Mouse (Mus musculus) limb, embryonic 15.5 days (tissue): Measurements from ENCODE around the gene Upf2. TPM values are rescaled to one million over a fixed set of nuclear protein-coding genes. Genes with fewer than 3 reads are reported as not detected.

Experiments used
- ATAC-seq: fragments of 200-750 bp; cut with Nextera tagmentation; 2 replicates; pipeline ENCODE4 v1.8.0; 2017; ENCODE audit warnings: low read depth, moderate TSS enrichment; ENCODE audit not compliant: insufficient number of reproducible peaks, low FRiP score, low TSS enrichment
- H3K27ac ChIP-seq: fragments of 300-500 bp; sonication (generic); 2 replicates; pipeline ENCODE4 v1.5.1; 2015; ENCODE audit warnings: moderate library complexity, mild to moderate bottlenecking, inconsistent platforms
- H3K27me3 ChIP-seq: fragments of 300-500 bp; sonication (generic); 2 replicates; pipeline ENCODE4 v1.6.1; 2015; ENCODE audit warnings: inconsistent platforms
- H3K36me3 ChIP-seq: fragments of 300-500 bp; sonication (generic); 2 replicates; pipeline ENCODE4 v1.6.1; 2015; ENCODE audit warnings: inconsistent platforms
- H3K4me1 ChIP-seq: fragments of 300-500 bp; sonication (generic); 2 replicates; pipeline ENCODE4 v1.6.1; 2015; ENCODE audit warnings: inconsistent platforms
- H3K4me2 ChIP-seq: fragments of 300-500 bp; sonication (generic); 2 replicates; pipeline ENCODE4 v1.6.1; 2015; ENCODE audit warnings: mild to moderate bottlenecking, inconsistent platforms
- H3K4me3 ChIP-seq: fragments of 300-500 bp; sonication (generic); 2 replicates; pipeline ENCODE4 v1.5.1; 2015; ENCODE audit warnings: mild to moderate bottlenecking, inconsistent platforms
- H3K9ac ChIP-seq: fragments of 300-500 bp; sonication (generic); 2 replicates; pipeline ENCODE4 v1.6.1; 2015; ENCODE audit warnings: inconsistent platforms
- H3K9me3 ChIP-seq: fragments of 300-500 bp; sonication (generic); 2 replicates; pipeline ENCODE4 v1.6.1; 2016; ENCODE audit warnings: inconsistent platforms
- WGBS: fragments of 180-500 bp; shearing (Covaris S2); methylation state at CpG from one replicate; pipeline ENCODE4 v1.1.7; 2015; 5-methylcytosine and 5-hydroxymethylcytosine counted together
- polyA plus RNA-seq: library from polyadenylated mRNA; unstranded; fragments of >200 nt; fragmentation: Nextera tagmentation; extraction: Ambion mirVana; gene quantifications from 2 replicates; pipeline ENCODE4 v1.2.1, GENCODE M21; 2015

Upf2 gene
- polyA plus RNA-seq, 1 experiment from 2014 or later: 10.1 TPM

- no peak overlapping the region for H3K4me3 ChIP-seq
- WGBS: 66% methylated on average over 7 of the region's 7 CpGs
- no peak for ATAC-seq
- H3K36me3 ChIP-seq: peaks cover 48% of the 10 kb centered on the region
- H3K27me3 ChIP-seq: no peaks in the 10 kb centered on the region
- no peaks in the 10 kb centered on the region for H3K4me1 ChIP-seq
- H3K9ac ChIP-seq: no peak overlapping the region
- no peak overlapping the region for H3K4me2 ChIP-seq
- no peaks in the 10 kb centered on the region; the same call in 1 of the 2 replicates for H3K9me3 ChIP-seq
- H3K27ac ChIP-seq: no peak overlapping the region
These were observed 95.5 kb downstream of the Upf2 start for GRCm38 (mm10) chr2:6046796-6047195.

GRCm38 (mm10) chr2:6048570-6048969 lies 97.3 kb downstream of the Upf2 start:
- Histone ChIP-seq H3K36me3 (peaks cover 57% of the 10 kb centered on the region), H3K4me2 (no peak overlapping the region), H3K27me3 (no peaks in the 10 kb centered on the region), H3K9ac (no peak overlapping the region), H3K4me3 (no peak overlapping the region), H3K27ac (no peak overlapping the region), H3K4me1 (no peaks in the 10 kb centered on the region), H3K9me3 (no peaks in the 10 kb centered on the region; the same call in 1 of the 2 replicates)
- 82% methylated on average over 4 of the region's 4 CpGs for whole genome bisulfite sequencing
- ATAC-seq: no peak

DNA sequence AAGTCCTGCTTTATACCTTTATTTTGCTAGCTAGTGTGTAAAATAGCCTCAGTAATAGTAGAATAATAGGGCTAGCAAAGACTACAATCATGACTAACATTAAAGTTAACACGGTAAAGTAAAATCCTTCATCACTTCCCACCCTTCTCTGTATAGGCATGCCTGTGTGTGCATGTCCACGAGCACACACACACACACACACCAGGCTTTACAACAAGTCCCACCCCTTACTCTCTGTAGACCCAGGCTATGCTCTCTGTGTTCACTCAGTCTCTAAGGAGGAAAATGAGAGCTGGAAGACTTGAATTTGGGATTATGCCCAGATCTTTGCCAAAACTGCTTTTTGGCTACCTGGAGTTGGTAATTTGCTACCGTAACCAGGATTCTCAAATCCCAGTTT lies 97.7 kb downstream of the Upf2 start:
- H3K27me3 ChIP-seq: no peaks in the 10 kb centered on the region
- H3K27ac ChIP-seq: no peak overlapping the region
- no peaks in the 10 kb centered on the region for H3K4me1 ChIP-seq
- no peak for ATAC-seq
- no peaks in the 10 kb centered on the region; the same call in 1 of the 2 replicates for H3K9me3 ChIP-seq
- 85% methylated on average over 3 of the region's 3 CpGs for WGBS
- H3K9ac ChIP-seq: no peak overlapping the region
- H3K4me3 ChIP-seq: no peak overlapping the region
- no peak overlapping the region for H3K4me2 ChIP-seq
- peaks cover 54% of the 10 kb centered on the region for H3K36me3 ChIP-seq

DNA sequence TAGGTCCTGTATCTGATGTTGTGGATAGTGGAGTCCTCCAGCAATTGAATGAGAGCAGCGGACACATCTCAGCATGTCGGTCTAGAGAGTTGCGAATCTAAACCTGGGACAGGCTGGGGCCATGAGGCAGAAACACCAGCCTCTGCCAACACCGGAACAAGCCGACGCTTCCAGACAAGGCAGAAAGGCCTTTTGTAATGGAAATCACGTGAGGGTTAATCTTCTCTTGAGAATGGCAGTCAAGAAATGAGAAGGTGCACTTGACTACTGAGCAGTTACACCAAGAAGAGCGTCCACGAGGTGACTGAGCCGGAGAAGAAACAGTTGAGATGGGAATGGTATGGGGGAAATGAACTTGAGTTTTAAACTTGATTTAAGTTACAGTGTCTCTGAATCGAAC lies 104.2 kb downstream of the Upf2 start:
- Histone ChIP-seq H3K9ac (no peak overlapping the region), H3K4me2 (no peak overlapping the region), H3K4me1 (no peaks in the 10 kb centered on the region), H3K9me3 (no peaks in the 10 kb centered on the region), H3K27ac (no peak overlapping the region), H3K4me3 (no peak overlapping the region), H3K27me3 (no peaks in the 10 kb centered on the region), H3K36me3 (peaks cover 51% of the 10 kb centered on the region)
- ATAC-seq: no peak
- 93% methylated on average over 11 of the region's 11 CpGs for WGBS

- H3K9me3 ChIP-seq: no peaks in the 10 kb centered on the region
- no peaks in the 10 kb centered on the region for H3K4me1 ChIP-seq
- peaks cover 41% of the 10 kb centered on the region for H3K36me3 ChIP-seq
- no peaks in the 10 kb centered on the region for H3K27me3 ChIP-seq
- H3K4me3 ChIP-seq: no peak overlapping the region
- no peak overlapping the region for H3K27ac ChIP-seq
- no peak overlapping the region for H3K9ac ChIP-seq
- 94% methylated on average over 3 of the region's 3 CpGs for WGBS
- H3K4me2 ChIP-seq: no peak overlapping the region
- no peak for ATAC-seq
These were observed 105.2 kb downstream of the Upf2 start for GRCm38 (mm10) chr2:6056518-6056917.

GRCm38 (mm10) chr2:6059291-6059690 lies 108.0 kb downstream of the Upf2 start:
- Histone ChIP-seq H3K9ac (no peak overlapping the region), H3K4me3 (no peak overlapping the region), H3K36me3 (peaks cover 24% of the 10 kb centered on the region), H3K4me2 (no peak overlapping the region), H3K27me3 (no peaks in the 10 kb centered on the region), H3K4me1 (no peaks in the 10 kb centered on the region), H3K27ac (no peak overlapping the region), H3K9me3 (no peaks in the 10 kb centered on the region)
- no peak for ATAC-seq
- WGBS: 81% methylated on average over 2 of the region's 2 CpGs

- no peak overlapping the region for H3K9ac ChIP-seq
- no peaks in the 10 kb centered on the region for H3K9me3 ChIP-seq
- no peak overlapping the region for H3K4me2 ChIP-seq
- H3K27ac ChIP-seq: no peak overlapping the region
- H3K36me3 ChIP-seq: peaks cover 14% of the 10 kb centered on the region
- no peaks in the 10 kb centered on the region for H3K4me1 ChIP-seq
- no peak for ATAC-seq
- H3K4me3 ChIP-seq: no peak overlapping the region
- 77% methylated on average over 10 of the region's 10 CpGs for WGBS
- H3K27me3 ChIP-seq: no peaks in the 10 kb centered on the region
These were observed 109.0 kb downstream of the Upf2 start for GRCm38 (mm10) chr2:6060071-6060804.

DNA sequence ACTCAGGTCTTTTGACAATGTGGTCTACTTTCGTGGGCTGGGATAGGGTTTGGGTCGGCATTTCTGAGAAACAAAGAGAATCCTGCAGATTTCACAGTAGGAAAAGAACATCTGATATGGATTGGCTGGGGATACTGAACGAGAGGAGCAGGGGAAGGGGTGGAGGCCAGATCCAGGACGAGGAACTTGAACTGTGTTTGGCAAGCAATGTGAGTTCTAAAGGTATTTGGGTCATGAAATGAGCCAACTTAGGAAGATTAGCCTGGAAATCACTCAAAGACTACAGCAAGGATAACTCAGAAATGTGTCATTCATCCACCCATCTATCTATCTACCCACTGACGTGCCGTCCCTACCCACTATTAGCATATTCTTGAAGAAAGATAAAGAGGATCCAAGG lies 116.1 kb downstream of the Upf2 start:
- H3K4me1 ChIP-seq: peaks cover 2% of the 10 kb centered on the region
- WGBS: 85% methylated on average over 6 of the region's 6 CpGs
- no peak overlapping the region for H3K4me3 ChIP-seq
- H3K36me3 ChIP-seq: no peaks in the 10 kb centered on the region
- no peak overlapping the region for H3K4me2 ChIP-seq
- no peak for ATAC-seq
- no peak overlapping the region for H3K9ac ChIP-seq
- H3K27me3 ChIP-seq: no peaks in the 10 kb centered on the region
- H3K27ac ChIP-seq: no peak overlapping the region
- no peaks in the 10 kb centered on the region for H3K9me3 ChIP-seq

DNA sequence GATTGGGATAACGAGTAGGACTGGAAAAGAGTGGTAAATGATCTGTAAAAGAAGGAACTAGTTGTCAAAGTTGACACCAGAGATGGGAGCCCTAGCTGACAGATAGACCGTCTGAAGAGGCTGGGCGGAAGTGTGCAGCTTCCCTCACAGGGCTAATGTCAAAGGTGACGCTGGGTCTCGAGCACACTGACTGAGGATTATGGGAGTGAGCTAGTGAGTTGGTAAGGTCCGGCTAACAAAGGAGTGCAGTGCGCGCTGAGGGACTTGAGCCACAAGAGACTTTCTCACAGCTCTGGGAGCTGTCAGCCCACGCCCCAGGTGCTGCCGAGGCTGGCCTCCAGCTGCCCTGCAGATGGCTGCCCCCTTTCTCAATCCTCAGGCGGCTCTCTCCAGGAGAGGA lies 119.7 kb downstream of the Upf2 start:
- H3K4me2 ChIP-seq: no peak overlapping the region
- H3K4me3 ChIP-seq: no peak overlapping the region
- ATAC-seq: no peak
- no peak overlapping the region for H3K27ac ChIP-seq
- H3K27me3 ChIP-seq: no peaks in the 10 kb centered on the region
- peaks cover 10% of the 10 kb centered on the region for H3K4me1 ChIP-seq
- no peaks in the 10 kb centered on the region for H3K9me3 ChIP-seq
- H3K9ac ChIP-seq: no peak overlapping the region
- WGBS: 45% methylated on average over 11 of the region's 11 CpGs
- no peaks in the 10 kb centered on the region for H3K36me3 ChIP-seq

- H3K27ac ChIP-seq: no peak overlapping the region
- H3K4me1 ChIP-seq: peaks cover 10% of the 10 kb centered on the region
- no peaks in the 10 kb centered on the region for H3K27me3 ChIP-seq
- 59% methylated on average over 11 of the region's 11 CpGs for WGBS
- no peak overlapping the region for H3K9ac ChIP-seq
- no peaks in the 10 kb centered on the region for H3K36me3 ChIP-seq
- H3K9me3 ChIP-seq: no peaks in the 10 kb centered on the region
- no peak overlapping the region for H3K4me3 ChIP-seq
- H3K4me2 ChIP-seq: no peak overlapping the region
- ATAC-seq: no peak
These were observed 120.5 kb downstream of the Upf2 start for GRCm38 (mm10) chr2:6071598-6072440.

- no peaks in the 10 kb centered on the region for H3K27me3 ChIP-seq
- no peak for ATAC-seq
- H3K4me1 ChIP-seq: peaks cover 10% of the 10 kb centered on the region
- no peak overlapping the region for H3K9ac ChIP-seq
- no peak overlapping the region for H3K4me2 ChIP-seq
- 61% methylated on average over 7 of the region's 7 CpGs for WGBS
- H3K27ac ChIP-seq: no peak overlapping the region
- H3K36me3 ChIP-seq: no peaks in the 10 kb centered on the region
- no peaks in the 10 kb centered on the region for H3K9me3 ChIP-seq
- H3K4me3 ChIP-seq: no peak overlapping the region
These were observed 121.5 kb downstream of the Upf2 start for GRCm38 (mm10) chr2:6072685-6073260.
